Mouse (Mus musculus) myocyte (in vitro differentiated cells): ENCODE data around the gene Mgmt.

Experiments used
- E2F4 ChIP-seq: IDR thresholded peaks from one replicate; pipeline ENCODE4 v1.6.1; 2011; ENCODE audit warnings: mild to moderate bottlenecking, control low read depth, moderate library complexity; ENCODE audit not compliant: insufficient read depth
- MAX ChIP-seq: IDR thresholded peaks from one replicate; pipeline ENCODE4 v1.6.1; 2011; ENCODE audit warnings: low read depth, mild to moderate bottlenecking, control low read depth
- POLR2A ChIP-seq: IDR thresholded peaks from one replicate; pipeline ENCODE4 v1.6.1; 2011; ENCODE audit warnings: low read depth, mild to moderate bottlenecking, control low read depth, moderate library complexity; ENCODE audit not compliant: insufficient read length
- TCF12 ChIP-seq: IDR thresholded peaks from one replicate; pipeline ENCODE4 v1.6.1; 2011; ENCODE audit warnings: mild to moderate bottlenecking, control low read depth; ENCODE audit not compliant: poor library complexity, insufficient read depth, severe bottlenecking
- USF1 ChIP-seq: IDR thresholded peaks from one replicate; pipeline ENCODE4 v1.6.1; 2011; ENCODE audit warnings: low read depth, mild to moderate bottlenecking, control low read depth, moderate library complexity

GRCm38 (mm10) chr7:137130211-137130610, 235.8 kb downstream of the Mgmt start:
- TF ChIP-seq USF1 (no peak), MAX (no peak), POLR2A (no peak), TCF12 (no peak), E2F4 (no peak)
